Mouse (Mus musculus) MEL (cell line): ENCODE results near the gene Dclre1b. TPM values are rescaled to one million over a fixed set of nuclear protein-coding genes. Genes with fewer than 3 reads are reported as not detected.

Experiments
- DNase-seq: peaks from one replicate; pipeline ENCODE4 v3.0.0; 2011; ENCODE audit warnings: low read depth, low spot score
- H3K27ac ChIP-seq: 2 replicates; pipeline ENCODE4 v1.5.1; 2012; ENCODE audit warnings: low read depth, mild to moderate bottlenecking, control low read depth, low read length, moderate library complexity; ENCODE audit not compliant: control insufficient read depth
- H3K27me3 ChIP-seq, 2 experiments: fragments of 150-350 bp in 1 of 2; sonication (generic) in 1 of 2; 2 replicates each; pipeline ENCODE4 v1.6.1; 2012; ENCODE audit warnings: low read length in 2 of 2, mild to moderate bottlenecking in 2 of 2, improper control_type of control experiment in 1 of 2, moderate library complexity in 1 of 2; ENCODE audit not compliant: insufficient read depth in 2 of 2, control insufficient read depth in 1 of 2
- H3K36me3 ChIP-seq, 2 experiments: 2 replicates each; pipeline ENCODE4 v1.6.1; 2012 to 2014; ENCODE audit warnings: low read length in 2 of 2, improper control_type of control experiment in 1 of 2, inconsistent platforms in 1 of 2, mild to moderate bottlenecking in 1 of 2; ENCODE audit not compliant: insufficient read depth in 2 of 2, control insufficient read depth in 1 of 2
- H3K4me1 ChIP-seq, 2 experiments: fragments of 150-350 bp in 1 of 2; sonication (generic) in 1 of 2; 2 replicates each; pipeline ENCODE4 v1.6.1; 2012; ENCODE audit warnings: low read length in 2 of 2, improper control_type of control experiment in 1 of 2, mild to moderate bottlenecking in 1 of 2; ENCODE audit not compliant: insufficient read depth in 2 of 2, control insufficient read depth in 1 of 2
- H3K4me3 ChIP-seq, 2 experiments: fragments of 150-350 bp in 1 of 2; sonication (generic) in 1 of 2; 2 replicates each; pipeline ENCODE4 v1.5.1; 2012; ENCODE audit warnings: low read depth in 2 of 2, low read length in 2 of 2, mild to moderate bottlenecking in 2 of 2, moderate library complexity in 2 of 2, control low read depth in 1 of 2, improper control_type of control experiment in 1 of 2; ENCODE audit not compliant: control insufficient read depth in 1 of 2, insufficient read depth in 1 of 2
- H3K79me2 ChIP-seq: 2 replicates; pipeline ENCODE4 v1.6.1; 2012; ENCODE audit warnings: mild to moderate bottlenecking, low read length, moderate library complexity; ENCODE audit not compliant: control insufficient read depth, poor library complexity, insufficient read depth
- H3K9ac ChIP-seq: 2 replicates; pipeline ENCODE4 v1.6.1; 2012; ENCODE audit warnings: low read depth, mild to moderate bottlenecking, control low read depth, low read length, moderate library complexity; ENCODE audit not compliant: control insufficient read depth, poor library complexity, severe bottlenecking
- H3K9me3 ChIP-seq: fragments of 150-350 bp; sonication (generic); replicated peaks from 2 replicates; pipeline ENCODE4 v1.6.1; 2012; ENCODE audit warnings: mild to moderate bottlenecking, low read length, improper control_type of control experiment, moderate library complexity; ENCODE audit not compliant: insufficient read depth
- BHLHE40 ChIP-seq: IDR thresholded peaks from 2 replicates; pipeline ENCODE4 v1.6.1; 2012; ENCODE audit warnings: low read depth, mild to moderate bottlenecking, inconsistent platforms, low read length, improper control_type of control experiment, borderline replicate concordance
- CHD1 ChIP-seq: IDR thresholded peaks from 2 replicates; pipeline ENCODE4 v1.6.1; 2012; ENCODE audit warnings: low read depth, mild to moderate bottlenecking, inconsistent platforms, low read length, improper control_type of control experiment
- CHD2 ChIP-seq: IDR thresholded peaks from 2 replicates; pipeline ENCODE4 v1.6.1; 2011; ENCODE audit warnings: low read length, improper control_type of control experiment
- CTCF ChIP-seq, 3 experiments: IDR thresholded peaks in 2 of 3; conservative IDR thresholded peaks in 1 of 3; 2 replicates each; pipeline ENCODE4 v1.5.1; 2011 to 2012; ENCODE audit warnings: low read length in 3 of 3, low read depth in 2 of 3, mild to moderate bottlenecking in 2 of 3, improper control_type of control experiment in 1 of 3, inconsistent platforms in 1 of 3, mixed read lengths in 1 of 3, moderate library complexity in 1 of 3; ENCODE audit not compliant: control insufficient read depth in 1 of 3, insufficient read depth in 1 of 3, poor library complexity in 1 of 3, severe bottlenecking in 1 of 3
- E2F4 ChIP-seq: IDR thresholded peaks from 2 replicates; pipeline ENCODE4 v1.6.1; 2011; ENCODE audit warnings: low read depth, low read length, improper control_type of control experiment, borderline replicate concordance
- ELF1 ChIP-seq: IDR thresholded peaks from 2 replicates; pipeline ENCODE4 v1.6.1; 2014; ENCODE audit warnings: low read depth, mild to moderate bottlenecking, inconsistent platforms, low read length, improper control_type of control experiment, moderate library complexity
- EP300 ChIP-seq, 2 experiments: IDR thresholded peaks; 2 replicates each; pipeline ENCODE4 v1.6.1; 2011; ENCODE audit warnings: improper control_type of control experiment in 2 of 2, low read length in 2 of 2, low read depth in 1 of 2, mild to moderate bottlenecking in 1 of 2
- ETS1 ChIP-seq: IDR thresholded peaks from 2 replicates; pipeline ENCODE4 v1.6.1; 2012; ENCODE audit warnings: low read depth, mild to moderate bottlenecking, inconsistent platforms, low read length, improper control_type of control experiment, moderate library complexity
- GABPA ChIP-seq: IDR thresholded peaks from 2 replicates; pipeline ENCODE4 v1.6.1; 2012; ENCODE audit warnings: low read depth, mild to moderate bottlenecking, inconsistent platforms, low read length, improper control_type of control experiment, moderate library complexity
- HCFC1 ChIP-seq: IDR thresholded peaks from 2 replicates; pipeline ENCODE4 v1.6.1; 2012; ENCODE audit warnings: low read depth, mild to moderate bottlenecking, inconsistent platforms, low read length, improper control_type of control experiment, moderate library complexity
- JUND ChIP-seq: IDR thresholded peaks from 2 replicates; pipeline ENCODE4 v1.6.1; 2011; ENCODE audit warnings: low read depth, mild to moderate bottlenecking, improper control_type of control experiment, low read length
- KAT2A ChIP-seq: conservative IDR thresholded peaks from 2 replicates; pipeline ENCODE4 v1.6.1; 2012; ENCODE audit warnings: low read depth, low read length, improper control_type of control experiment, inconsistent platforms
- MAX ChIP-seq: IDR thresholded peaks from 2 replicates; pipeline ENCODE4 v1.6.1; 2011; ENCODE audit warnings: low read length, improper control_type of control experiment
- MEF2A ChIP-seq: IDR thresholded peaks from 2 replicates; pipeline ENCODE4 v1.6.1; 2014; ENCODE audit warnings: low read depth, mild to moderate bottlenecking, inconsistent platforms, low read length, improper control_type of control experiment; ENCODE audit not compliant: poor library complexity, insufficient replicate concordance, severe bottlenecking; ENCODE audit errors: extremely low read depth
- MXI1 ChIP-seq: IDR thresholded peaks from 2 replicates; pipeline ENCODE4 v1.6.1; 2011; ENCODE audit warnings: mild to moderate bottlenecking, low read depth, low read length, improper control_type of control experiment
- MYB ChIP-seq: IDR thresholded peaks from 2 replicates; pipeline ENCODE4 v1.6.1; 2011; ENCODE audit warnings: mild to moderate bottlenecking, low read depth, low read length, improper control_type of control experiment
- NELFE ChIP-seq: IDR thresholded peaks from 2 replicates; pipeline ENCODE4 v1.6.1; 2011; ENCODE audit warnings: low read depth, low read length, improper control_type of control experiment
- NRF1 ChIP-seq: IDR thresholded peaks from 2 replicates; pipeline ENCODE4 v1.6.1; 2014; ENCODE audit warnings: low read depth, mild to moderate bottlenecking, inconsistent platforms, low read length, improper control_type of control experiment, moderate library complexity; ENCODE audit not compliant: poor library complexity, insufficient read depth, severe bottlenecking
- POLR2A ChIP-seq, 2 experiments: IDR thresholded peaks; 2 replicates each; pipeline ENCODE4 v1.6.1; 2011 to 2012; ENCODE audit warnings: low read length in 2 of 2, mild to moderate bottlenecking in 2 of 2, control low read depth in 1 of 2, improper control_type of control experiment in 1 of 2, low read depth in 1 of 2, moderate library complexity in 1 of 2; ENCODE audit not compliant: control insufficient read depth in 1 of 2, insufficient read depth in 1 of 2, poor library complexity in 1 of 2
- RAD21 ChIP-seq: IDR thresholded peaks from 2 replicates; pipeline ENCODE4 v1.6.1; 2011; ENCODE audit warnings: mild to moderate bottlenecking, low read depth, low read length, improper control_type of control experiment
- SIN3A ChIP-seq: IDR thresholded peaks from 2 replicates; pipeline ENCODE4 v1.6.1; 2012; ENCODE audit warnings: low read length, improper control_type of control experiment, inconsistent platforms
- TAL1 ChIP-seq: IDR thresholded peaks from 2 replicates; pipeline ENCODE4 v1.6.1; 2012; ENCODE audit warnings: mild to moderate bottlenecking, inconsistent platforms, low read length, moderate library complexity, mixed read lengths
- TCF12 ChIP-seq: IDR thresholded peaks from 2 replicates; pipeline ENCODE4 v1.6.1; 2014; ENCODE audit warnings: low read depth, mild to moderate bottlenecking, inconsistent platforms, low read length, improper control_type of control experiment, moderate library complexity
- UBTF ChIP-seq: IDR thresholded peaks from 2 replicates; pipeline ENCODE4 v1.6.1; 2012; ENCODE audit warnings: low read depth, mild to moderate bottlenecking, inconsistent platforms, low read length, improper control_type of control experiment, moderate library complexity, borderline replicate concordance; ENCODE audit not compliant: insufficient read depth
- USF2 ChIP-seq, 2 experiments: IDR thresholded peaks; 2 replicates each; pipeline ENCODE4 v1.6.1; 2011 to 2012; ENCODE audit warnings: improper control_type of control experiment in 2 of 2, low read length in 2 of 2, borderline replicate concordance in 1 of 2, inconsistent platforms in 1 of 2, low read depth in 1 of 2, mild to moderate bottlenecking in 1 of 2; ENCODE audit not compliant: insufficient read depth in 1 of 2
- ZC3H11A ChIP-seq: IDR thresholded peaks from 2 replicates; pipeline ENCODE4 v1.6.1; 2012; ENCODE audit warnings: low read depth, mild to moderate bottlenecking, inconsistent platforms, low read length, improper control_type of control experiment
- ZKSCAN1 ChIP-seq: IDR thresholded peaks from 2 replicates; pipeline ENCODE4 v1.6.1; 2012; ENCODE audit warnings: low read depth, mild to moderate bottlenecking, inconsistent platforms, low read length, improper control_type of control experiment, moderate library complexity
- ZNF384 ChIP-seq: IDR thresholded peaks from 2 replicates; pipeline ENCODE4 v1.6.1; 2012; ENCODE audit warnings: low read depth, mild to moderate bottlenecking, inconsistent platforms, low read length, improper control_type of control experiment
- polyA plus RNA-seq, 2 experiments: library from polyadenylated mRNA; stranded (reverse) in 1 of 2; unstranded in 1 of 2; fragments of >175 nt in 1 of 2; fragments of >200 nt in 1 of 2; gene quantifications; 2 replicates each; pipeline versions ENCODE4 v1.2.1 to v1.2.4; 2012; ENCODE audit warnings: low replicate concordance in 2 of 2, low read depth in 1 of 2; ENCODE audit not compliant: insufficient read length in 2 of 2, insufficient read depth in 1 of 2, missing spikeins in 1 of 2
- total RNA-seq: library from RNA; depleted of rRNA; stranded (reverse); fragments of 300-350 nt; gene quantifications from 2 replicates; pipeline ENCODE4 v1.2.3, GENCODE M21; 2012

Gene Dclre1b
- total and polyA plus RNA-seq, 3 experiments: 11.2 to 25.3 TPM; not detected in 1

DNA sequence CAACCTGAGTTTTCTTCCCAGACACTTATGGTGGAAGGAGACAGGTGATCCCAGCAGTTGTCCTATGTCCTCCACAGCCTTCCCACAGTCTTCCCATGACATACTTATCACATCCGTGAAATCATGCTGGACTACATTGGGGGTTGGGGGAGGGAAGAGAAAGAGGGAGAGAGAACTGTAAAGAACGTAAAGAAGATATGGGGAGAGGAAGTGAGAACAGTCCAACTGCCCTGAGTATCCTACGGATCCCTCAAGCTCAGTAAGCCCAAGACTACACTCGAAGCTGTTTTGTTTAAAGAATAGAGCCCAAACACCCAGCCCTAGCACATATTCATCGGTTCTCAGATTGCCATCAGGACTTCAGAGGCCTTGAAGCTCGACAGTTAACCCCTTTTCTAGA is 30.6 kb downstream of the Dclre1b start:
- peaks cover 10 to 13% of the 10 kb centered on the region in 2 experiments for H3K36me3 ChIP-seq
- DNase-seq: no peak
- H3K9me3 ChIP-seq: no peaks in the 10 kb centered on the region
- H3K27me3 ChIP-seq: no peaks in the 10 kb centered on the region
- TF ChIP-seq KAT2A (no peak), CHD1 (no peak), NELFE (no peak), GABPA (no peak), POLR2A (IDR thresholded peaks at IDR 0.05; ENCODE audit: control insufficient read depth in 1 of 2, insufficient read depth in 1 of 2, low read depth in 1 of 2, low read length in 2 of 2, poor library complexity in 1 of 2) (no peak), BHLHE40 (no peak), UBTF (no peak), TCF12 (no peak), MEF2A (no peak), ELF1 (no peak), SIN3A (no peak), HCFC1 (no peak), USF2 (IDR thresholded peaks at IDR 0.05; ENCODE audit: borderline replicate concordance in 1 of 2, insufficient read depth in 1 of 2, low read depth in 1 of 2, low read length in 2 of 2) (no peak), CHD2 (no peak), E2F4 (no peak), ETS1 (no peak), TAL1 (no peak), MYB (no peak), RAD21 (no peak)
- peaks cover 42% of the 10 kb centered on the region for H3K79me2 ChIP-seq
- H3K27ac ChIP-seq: no peak overlapping the region
- peaks cover 0 to 3% of the 10 kb centered on the region in 2 experiments for H3K4me1 ChIP-seq
- H3K9ac ChIP-seq: no peak overlapping the region
- no peak overlapping the region for H3K4me3 ChIP-seq

DNA sequence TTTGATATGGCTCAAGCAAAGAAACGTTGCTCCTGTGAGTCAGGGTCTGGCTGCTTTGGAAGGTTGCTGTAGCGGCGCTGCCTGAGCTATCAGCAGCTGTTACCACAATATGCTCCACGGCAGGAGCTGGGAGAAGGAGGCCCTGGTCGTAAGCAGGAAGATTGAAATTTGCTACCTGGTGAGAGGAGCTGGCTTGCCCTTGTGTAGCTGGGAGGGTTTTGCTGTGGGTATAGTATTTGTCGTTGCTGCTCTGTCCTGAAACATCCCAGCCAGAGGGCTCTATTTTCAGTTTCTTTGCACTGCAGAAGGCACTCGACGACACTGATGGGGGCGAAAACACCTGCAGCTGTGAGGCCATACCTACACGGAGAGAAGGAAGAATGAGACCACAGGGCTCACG is 31.3 kb downstream of the Dclre1b start:
- H3K27ac ChIP-seq: no peak overlapping the region
- TF ChIP-seq E2F4 (no peak), CTCF (IDR thresholded peaks at IDR 0.05 in 2 of 3, conservative IDR thresholded peaks at IDR 0.05 in 1 of 3; ENCODE audit: control insufficient read depth in 1 of 3, insufficient read depth in 1 of 3, low read depth in 2 of 3, low read length in 3 of 3, poor library complexity in 1 of 3, severe bottlenecking in 1 of 3) (no peak), MYB (no peak), EP300 (IDR thresholded peaks at IDR 0.05; ENCODE audit: low read depth in 1 of 2, low read length in 2 of 2) (no peak), JUND (no peak), MEF2A (no peak), TCF12 (no peak), ZKSCAN1 (no peak), POLR2A (IDR thresholded peaks at IDR 0.05; ENCODE audit: control insufficient read depth in 1 of 2, insufficient read depth in 1 of 2, low read depth in 1 of 2, low read length in 2 of 2, poor library complexity in 1 of 2) (no peak), GABPA (no peak), ETS1 (no peak), CHD2 (no peak), NRF1 (no peak), ZC3H11A (no peak), ZNF384 (no peak), MXI1 (no peak), MAX (no peak), SIN3A (no peak)
- H3K9ac ChIP-seq: no peak overlapping the region
- H3K9me3 ChIP-seq: no peaks in the 10 kb centered on the region
- H3K36me3 ChIP-seq: peaks cover 10 to 12% of the 10 kb centered on the region in 2 experiments
- H3K4me1 ChIP-seq: peaks cover 0 to 4% of the 10 kb centered on the region in 2 experiments; a peak in 3 of 4 replicates
- no peak overlapping the region for H3K4me3 ChIP-seq
- no peaks in the 10 kb centered on the region for H3K27me3 ChIP-seq
- peaks cover 40% of the 10 kb centered on the region for H3K79me2 ChIP-seq
- DNase-seq: no peak
